Mouse (Mus musculus): Measurements from ENCODE around the gene Mindy4b-ps. TPM values are rescaled to one million over a fixed set of nuclear protein-coding genes. Genes with fewer than 3 reads are reported as not detected.
A peak's percentile ranks its signal among the peaks of the same experiment; 100 is the strongest.

Mindy4b-ps gene
- polyA plus RNA-seq, 1 experiment from 2014 or later = not detected

DNA sequence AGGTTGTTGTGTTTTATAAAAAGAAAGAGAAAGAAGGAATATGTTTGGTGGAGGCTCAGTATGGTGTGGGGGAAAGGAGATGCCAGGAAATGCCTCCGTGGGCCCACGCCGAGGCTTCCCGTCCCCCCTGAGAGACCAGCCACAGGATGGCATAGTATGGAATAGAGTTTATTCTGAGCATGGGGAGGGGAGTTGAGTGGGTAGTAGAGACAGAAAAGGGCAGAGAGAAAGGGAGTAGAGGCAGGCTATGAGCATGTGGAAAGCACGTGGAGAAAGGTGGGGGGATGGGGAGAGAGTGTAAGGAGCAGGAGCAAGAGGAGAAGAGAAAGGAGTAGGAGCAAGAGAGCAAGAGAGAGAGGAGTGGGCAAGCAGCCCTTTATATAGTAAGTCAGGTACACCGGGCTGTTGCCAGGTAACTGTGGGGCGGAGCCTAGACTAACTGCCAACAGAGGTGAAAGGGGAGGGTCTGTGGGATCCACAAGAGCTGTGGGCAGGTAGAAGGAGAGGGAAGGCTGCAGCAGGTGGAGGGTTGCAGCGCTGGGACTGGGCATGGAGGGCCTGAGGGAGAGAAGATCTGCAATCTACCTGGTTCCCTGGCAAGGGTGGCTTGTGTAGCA is 38.4 kb downstream of the Mindy4b-ps start:
- Histone ChIP-seq H3K36me3 (replicated peaks; ENCODE audit: insufficient read depth, low read length) (no peaks in the 10 kb centered on the region), H3K9ac (replicated peaks) (no peak overlapping the region), H3K4me3 (ENCODE audit: low read depth, low read length) (no peak overlapping the region), H3K9me3 (ENCODE audit: low read length) (no peaks in the 10 kb centered on the region), H3K27ac (ENCODE audit: low read depth) (no peak overlapping the region), H3K27me3 (ENCODE audit: insufficient read depth, low read length) (no peaks in the 10 kb centered on the region), H3K4me2 (ENCODE audit: low read depth, low read length) (no peak overlapping the region), H3K4me1 (ENCODE audit: insufficient read depth) (no peaks in the 10 kb centered on the region)
- WGBS (ENCODE audit: insufficient replicate concordance) = 51% methylated on average over 8 of the region's 8 CpGs
- DNase-seq = no peak
- TF ChIP-seq CTCF (IDR thresholded peaks at IDR 0.05; ENCODE audit: low read depth) (no peak), EP300 (IDR thresholded peaks at IDR 0.05; ENCODE audit: low read depth) (no peak)
- ATAC-seq = no peak

GRCm38 (mm10) chr3:58756429-58756828 is 65.7 kb downstream of the Mindy4b-ps start:
- Histone ChIP-seq H3K4me3 (ENCODE audit: low read depth, low read length) (no peak overlapping the region), H3K9me3 (ENCODE audit: low read length) (no peaks in the 10 kb centered on the region), H3K36me3 (replicated peaks; ENCODE audit: insufficient read depth, low read length) (no peaks in the 10 kb centered on the region), H3K4me2 (ENCODE audit: low read depth, low read length) (no peak overlapping the region), H3K27me3 (ENCODE audit: insufficient read depth, low read length) (no peaks in the 10 kb centered on the region), H3K9ac (replicated peaks) (no peak overlapping the region), H3K4me1 (ENCODE audit: insufficient read depth) (no peaks in the 10 kb centered on the region), H3K27ac (ENCODE audit: low read depth) (no peak overlapping the region)
- 66% methylated on average over 1 of the region's 1 CpGs for WGBS (ENCODE audit: insufficient replicate concordance)
- ATAC-seq (no peak), DNase-seq (no peak)
- TF ChIP-seq CTCF (IDR thresholded peaks at IDR 0.05; ENCODE audit: low read depth) = no peak
- TF ChIP-seq EP300 (IDR thresholded peaks at IDR 0.05; ENCODE audit: low read depth) = no peak

DNA sequence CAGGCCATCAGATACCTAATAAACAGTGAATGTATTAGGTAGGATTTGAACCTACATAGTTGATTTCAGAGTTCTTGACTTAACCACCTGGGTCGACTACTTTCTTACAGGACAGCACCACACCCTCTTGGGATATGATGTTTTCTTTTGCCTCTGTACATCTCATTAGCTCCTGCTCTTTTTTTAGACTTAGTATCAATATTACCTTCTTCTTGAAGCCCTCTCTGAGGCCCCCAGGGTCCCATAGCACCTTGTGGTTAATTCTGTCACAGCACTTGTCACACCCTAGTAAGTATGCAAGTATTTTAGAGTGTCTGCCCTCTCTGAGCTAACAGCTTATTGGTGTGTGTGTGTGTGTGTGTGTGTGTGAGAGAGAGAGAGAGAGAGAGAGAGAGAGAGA is 66.3 kb downstream of the Mindy4b-ps start:
- WGBS (ENCODE audit: insufficient replicate concordance) = 59% methylated on average over 1 of the region's 1 CpGs
- H3K27ac ChIP-seq (ENCODE audit: low read depth) = no peak overlapping the region
- no peak for DNase-seq
- no peaks in the 10 kb centered on the region for H3K27me3 ChIP-seq (ENCODE audit: insufficient read depth, low read length)
- no peaks in the 10 kb centered on the region for H3K4me1 ChIP-seq (ENCODE audit: insufficient read depth)
- H3K9ac ChIP-seq (replicated peaks) = no peak overlapping the region
- H3K4me2 ChIP-seq (ENCODE audit: low read depth, low read length) = no peak overlapping the region
- H3K9me3 ChIP-seq (ENCODE audit: low read length) = no peaks in the 10 kb centered on the region
- TF ChIP-seq CTCF (IDR thresholded peaks at IDR 0.05; ENCODE audit: low read depth) (no peak), EP300 (IDR thresholded peaks at IDR 0.05; ENCODE audit: low read depth) (no peak)
- H3K36me3 ChIP-seq (replicated peaks; ENCODE audit: insufficient read depth, low read length) = no peaks in the 10 kb centered on the region
- H3K4me3 ChIP-seq (ENCODE audit: low read depth, low read length) = no peak overlapping the region
- no peak for ATAC-seq

- Histone ChIP-seq H3K36me3 (replicated peaks; ENCODE audit: insufficient read depth, low read length) (no peaks in the 10 kb centered on the region), H3K27ac (ENCODE audit: low read depth) (no peak overlapping the region), H3K4me1 (ENCODE audit: insufficient read depth) (no peaks in the 10 kb centered on the region), H3K9me3 (ENCODE audit: low read length) (no peaks in the 10 kb centered on the region), H3K27me3 (ENCODE audit: insufficient read depth, low read length) (no peaks in the 10 kb centered on the region), H3K9ac (replicated peaks) (no peak overlapping the region), H3K4me3 (ENCODE audit: low read depth, low read length) (no peak overlapping the region), H3K4me2 (ENCODE audit: low read depth, low read length) (no peak overlapping the region)
- TF ChIP-seq CTCF (IDR thresholded peaks at IDR 0.05; ENCODE audit: low read depth) = no peak
- no peak for TF ChIP-seq EP300 (IDR thresholded peaks at IDR 0.05; ENCODE audit: low read depth)
- ATAC-seq = no peak
- WGBS (ENCODE audit: insufficient replicate concordance) = 75% methylated on average over 3 of the region's 3 CpGs
- DNase-seq = no peak
Measured at GRCm38 (mm10) chr3:58754361-58754760, 67.8 kb downstream of the Mindy4b-ps start.

GRCm38 (mm10) chr3:58751818-58752620 is 70.1 kb downstream of the Mindy4b-ps start:
- no peak for ATAC-seq
- H3K27me3 ChIP-seq (ENCODE audit: insufficient read depth, low read length) = no peaks in the 10 kb centered on the region
- no peaks in the 10 kb centered on the region for H3K36me3 ChIP-seq (replicated peaks; ENCODE audit: insufficient read depth, low read length)
- no peak overlapping the region for H3K4me2 ChIP-seq (ENCODE audit: low read depth, low read length)
- no peaks in the 10 kb centered on the region for H3K9me3 ChIP-seq (ENCODE audit: low read length)
- 71% methylated on average over 8 of the region's 8 CpGs for WGBS (ENCODE audit: insufficient replicate concordance)
- DNase-seq = no peak
- H3K4me3 ChIP-seq (ENCODE audit: low read depth, low read length) = no peak overlapping the region
- no peaks in the 10 kb centered on the region for H3K4me1 ChIP-seq (ENCODE audit: insufficient read depth)
- H3K27ac ChIP-seq (ENCODE audit: low read depth) = no peak overlapping the region
- TF ChIP-seq EP300 (IDR thresholded peaks at IDR 0.05; ENCODE audit: low read depth) = no peak
- no peak for TF ChIP-seq CTCF (IDR thresholded peaks at IDR 0.05; ENCODE audit: low read depth)
- no peak overlapping the region for H3K9ac ChIP-seq (replicated peaks)

DNA sequence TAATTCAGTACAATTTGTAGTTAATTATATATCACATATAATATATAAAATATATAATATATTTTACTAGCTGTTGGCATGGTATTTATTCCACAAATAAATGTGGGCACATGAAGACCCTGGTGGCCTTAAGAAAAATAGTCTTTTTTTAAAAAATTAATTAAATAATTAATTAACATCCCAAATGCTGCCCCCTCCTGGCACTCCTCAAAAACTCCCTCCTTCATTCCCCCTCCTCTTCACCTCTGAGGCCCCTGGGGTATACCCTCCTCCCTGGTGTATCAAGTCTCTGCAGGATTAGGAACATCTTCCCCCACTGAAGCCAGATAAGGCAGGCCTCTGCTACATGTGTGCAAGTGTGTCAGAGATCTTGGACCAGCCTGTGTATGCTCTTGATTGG is 73.4 kb downstream of the Mindy4b-ps start:
- TF ChIP-seq CTCF (IDR thresholded peaks at IDR 0.05; ENCODE audit: low read depth) (peak; percentile 23), EP300 (IDR thresholded peaks at IDR 0.05; ENCODE audit: low read depth) (no peak)
- ATAC-seq = no peak
- H3K4me2 ChIP-seq (ENCODE audit: low read depth, low read length) = no peak overlapping the region
- H3K4me1 ChIP-seq (ENCODE audit: insufficient read depth) = no peaks in the 10 kb centered on the region
- H3K27ac ChIP-seq (ENCODE audit: low read depth) = no peak overlapping the region
- no peaks in the 10 kb centered on the region for H3K9me3 ChIP-seq (ENCODE audit: low read length)
- no peaks in the 10 kb centered on the region for H3K27me3 ChIP-seq (ENCODE audit: insufficient read depth, low read length)
- no peaks in the 10 kb centered on the region for H3K36me3 ChIP-seq (replicated peaks; ENCODE audit: insufficient read depth, low read length)
- H3K4me3 ChIP-seq (ENCODE audit: low read depth, low read length) = no peak overlapping the region
- H3K9ac ChIP-seq (replicated peaks) = no peak overlapping the region
- no peak for DNase-seq

Measured in liver, postnatal 0 days (tissue).